Mouse (Mus musculus) hindbrain, embryonic 14.5 days (tissue): ENCODE measurements around the gene Ptbp2. TPM values are rescaled to one million over a fixed set of nuclear protein-coding genes. Genes with fewer than 3 reads are reported as not detected.

Source experiments
- ATAC-seq: fragments of 200-750 bp; cut with Nextera tagmentation; 2 replicates; pipeline ENCODE4 v1.8.0; 2017; ENCODE audit warnings: moderate number of reproducible peaks, mild to moderate bottlenecking, moderate TSS enrichment, moderate library complexity; ENCODE audit not compliant: low FRiP score
- DNase-seq: peaks from one replicate; pipeline ENCODE4 v3.0.0-alpha.2; 2015; ENCODE audit warnings: low spot score
- H3K27ac ChIP-seq: fragments of 300-500 bp; sonication (generic); 2 replicates; pipeline ENCODE4 v1.5.1; 2014; ENCODE audit warnings: mild to moderate bottlenecking, moderate library complexity
- H3K27me3 ChIP-seq: fragments of 300-500 bp; sonication (generic); 2 replicates; pipeline ENCODE4 v1.6.1; 2014; ENCODE audit warnings: mild to moderate bottlenecking, low read length, mixed read lengths; ENCODE audit not compliant: control insufficient read depth, insufficient read depth
- H3K36me3 ChIP-seq: fragments of 300-500 bp; sonication (generic); replicated peaks from 2 replicates; pipeline ENCODE4 v1.6.1; 2014; ENCODE audit not compliant: control insufficient read depth, insufficient read depth
- H3K4me1 ChIP-seq: fragments of 300-500 bp; sonication (generic); replicated peaks from 2 replicates; pipeline ENCODE4 v1.6.1; 2014; ENCODE audit warnings: antibody characterized with exemption, low read length, mixed read lengths; ENCODE audit not compliant: control insufficient read depth, insufficient read depth
- H3K4me2 ChIP-seq: fragments of 300-500 bp; sonication (generic); replicated peaks from 2 replicates; pipeline ENCODE4 v1.6.1; 2014; ENCODE audit warnings: mild to moderate bottlenecking, moderate library complexity
- H3K4me3 ChIP-seq: fragments of 300-500 bp; sonication (generic); replicated peaks from 2 replicates; pipeline ENCODE4 v1.5.1; 2014; ENCODE audit warnings: mild to moderate bottlenecking, low read length
- H3K9ac ChIP-seq: fragments of 300-500 bp; sonication (generic); 2 replicates; pipeline ENCODE4 v1.6.1; 2014
- H3K9me3 ChIP-seq: fragments of 300-500 bp; sonication (generic); 2 replicates; pipeline ENCODE4 v1.6.1; 2016; ENCODE audit warnings: low read length; ENCODE audit not compliant: control insufficient read depth
- WGBS: fragments of 180-500 bp; shearing (Covaris S2); extraction: QIAGEN DNeasy Blood & Tissue Kit; methylation state at CpG from one replicate; pipeline ENCODE4 v1.1.7; 2014; 5-methylcytosine and 5-hydroxymethylcytosine counted together
- polyA plus RNA-seq: library from polyadenylated mRNA; unstranded; fragments of >200 nt; fragmentation: Nextera tagmentation; extraction: Ambion mirVana; gene quantifications from 2 replicates; pipeline ENCODE4 v1.2.1, GENCODE M21; 2014

Gene Ptbp2
- polyA plus RNA-seq, 1 experiment from 2014 or later: 287 TPM

- Histone ChIP-seq H3K4me3 (no peak overlapping the region), H3K27me3 (no peaks in the 10 kb centered on the region), H3K4me1 (peaks cover 26% of the 10 kb centered on the region), H3K9me3 (no peaks in the 10 kb centered on the region), H3K9ac (no peak overlapping the region), H3K27ac (no peak overlapping the region), H3K4me2 (peak overlapping the region; percentile 39; the same call in 1 of the 2 replicates), H3K36me3 (0 out of 2 replicates have a peak, but pooled peaks cover 11% of the 10 kb centered on the region)
- ATAC-seq (no peak), DNase-seq (no peak)
- 45% methylated on average over 2 of the region's 2 CpGs for WGBS
Observed at GRCm38 (mm10) chr3:119778431-119778830, 5.8 kb downstream of the Ptbp2 start.

GRCm38 (mm10) chr3:119776129-119776528, 8.1 kb downstream of the Ptbp2 start:
- DNase-seq: no peak
- H3K27ac ChIP-seq: no peak overlapping the region
- no peak overlapping the region for H3K4me2 ChIP-seq
- H3K4me3 ChIP-seq: no peak overlapping the region
- WGBS: 88% methylated on average over 5 of the region's 5 CpGs
- peaks cover 23% of the 10 kb centered on the region for H3K4me1 ChIP-seq
- no peak for ATAC-seq
- no peaks in the 10 kb centered on the region for H3K27me3 ChIP-seq
- no peaks in the 10 kb centered on the region for H3K9me3 ChIP-seq
- no peak overlapping the region for H3K9ac ChIP-seq
- 0 out of 2 replicates have a peak, but pooled peaks cover 11% of the 10 kb centered on the region for H3K36me3 ChIP-seq

- no peak overlapping the region for H3K9ac ChIP-seq
- H3K4me2 ChIP-seq: no peak overlapping the region
- 0 out of 2 replicates have a peak, but pooled peaks cover 2% of the 10 kb centered on the region for H3K9me3 ChIP-seq
- H3K27ac ChIP-seq: no peak overlapping the region
- H3K27me3 ChIP-seq: no peaks in the 10 kb centered on the region
- H3K4me3 ChIP-seq: no peak overlapping the region
- DNase-seq (no peak), ATAC-seq (no peak)
- 0 out of 2 replicates have a peak, but pooled peaks cover 3% of the 10 kb centered on the region for H3K36me3 ChIP-seq
- no peaks in the 10 kb centered on the region for H3K4me1 ChIP-seq
- 88% methylated on average over 2 of the region's 2 CpGs for WGBS
Observed at GRCm38 (mm10) chr3:119772789-119773188, 11.5 kb downstream of the Ptbp2 start.

GRCm38 (mm10) chr3:119763772-119764171, 20.5 kb downstream of the Ptbp2 start:
- WGBS: 89% methylated on average over 2 of the region's 2 CpGs
- no peak for ATAC-seq
- H3K27me3 ChIP-seq: no peaks in the 10 kb centered on the region
- H3K4me2 ChIP-seq: no peak overlapping the region
- 0 out of 2 replicates have a peak, but pooled peaks cover 2% of the 10 kb centered on the region for H3K9me3 ChIP-seq
- no peak overlapping the region for H3K9ac ChIP-seq
- no peak overlapping the region for H3K4me3 ChIP-seq
- H3K36me3 ChIP-seq: peaks cover 26% of the 10 kb centered on the region
- H3K27ac ChIP-seq: no peak overlapping the region
- no peaks in the 10 kb centered on the region for H3K4me1 ChIP-seq
- DNase-seq: no peak

GRCm38 (mm10) chr3:119761732-119762131, 22.5 kb downstream of the Ptbp2 start:
- no peak overlapping the region for H3K4me2 ChIP-seq
- no peak overlapping the region for H3K27ac ChIP-seq
- H3K36me3 ChIP-seq: peaks cover 24% of the 10 kb centered on the region
- DNase-seq (no peak), ATAC-seq (no peak)
- H3K9ac ChIP-seq: no peak overlapping the region
- 94% methylated on average over 3 of the region's 3 CpGs for WGBS
- no peaks in the 10 kb centered on the region for H3K4me1 ChIP-seq
- no peaks in the 10 kb centered on the region for H3K9me3 ChIP-seq
- no peaks in the 10 kb centered on the region for H3K27me3 ChIP-seq
- H3K4me3 ChIP-seq: no peak overlapping the region

- no peak overlapping the region for H3K27ac ChIP-seq
- ATAC-seq (no peak), DNase-seq (no peak)
- no peaks in the 10 kb centered on the region for H3K9me3 ChIP-seq
- peaks cover 11% of the 10 kb centered on the region for H3K36me3 ChIP-seq
- H3K4me3 ChIP-seq: no peak overlapping the region
- no peaks in the 10 kb centered on the region for H3K27me3 ChIP-seq
- H3K9ac ChIP-seq: no peak overlapping the region
- H3K4me2 ChIP-seq: no peak overlapping the region
- H3K4me1 ChIP-seq: no peaks in the 10 kb centered on the region
Observed at GRCm38 (mm10) chr3:119753791-119754190, 30.5 kb downstream of the Ptbp2 start.

GRCm38 (mm10) chr3:119749551-119750249, 34.6 kb downstream of the Ptbp2 start:
- Histone ChIP-seq H3K9me3 (no peaks in the 10 kb centered on the region), H3K9ac (no peak overlapping the region), H3K4me2 (no peak overlapping the region), H3K27me3 (no peaks in the 10 kb centered on the region), H3K4me3 (no peak overlapping the region), H3K36me3 (peaks cover 21% of the 10 kb centered on the region), H3K4me1 (no peaks in the 10 kb centered on the region), H3K27ac (no peak overlapping the region)
- WGBS: 72% methylated on average over 3 of the region's 3 CpGs
- no peak for ATAC-seq
- no peak for DNase-seq

- no peak overlapping the region for H3K27ac ChIP-seq
- H3K9me3 ChIP-seq: no peaks in the 10 kb centered on the region
- peaks cover 25% of the 10 kb centered on the region for H3K36me3 ChIP-seq
- no peak overlapping the region for H3K9ac ChIP-seq
- no peak overlapping the region for H3K4me2 ChIP-seq
- 97% methylated on average over 2 of the region's 2 CpGs for WGBS
- no peaks in the 10 kb centered on the region for H3K27me3 ChIP-seq
- no peaks in the 10 kb centered on the region for H3K4me1 ChIP-seq
- no peak overlapping the region for H3K4me3 ChIP-seq
- DNase-seq (no peak), ATAC-seq (no peak)
Observed at GRCm38 (mm10) chr3:119749140-119749539, 35.1 kb downstream of the Ptbp2 start.

GRCm38 (mm10) chr3:119746656-119747055, 37.6 kb downstream of the Ptbp2 start:
- Histone ChIP-seq H3K27ac (no peak overlapping the region), H3K9me3 (no peaks in the 10 kb centered on the region), H3K36me3 (peaks cover 35% of the 10 kb centered on the region), H3K4me3 (no peak overlapping the region), H3K27me3 (no peaks in the 10 kb centered on the region), H3K4me1 (no peaks in the 10 kb centered on the region), H3K9ac (no peak overlapping the region), H3K4me2 (no peak overlapping the region)
- no peak for ATAC-seq
- DNase-seq: no peak
- WGBS: 90% methylated on average over 2 of the region's 2 CpGs
